Mouse (Mus musculus) C2C12 (cell line): Measurements from ENCODE around the gene Cxcr4. TPM values are rescaled to one million over a fixed set of nuclear protein-coding genes. Genes with fewer than 3 reads are reported as not detected.

Source experiments
- H3K27me3 ChIP-seq: one replicate; pipeline ENCODE4 v1.6.1; 2011; ENCODE audit not compliant: control insufficient read depth, insufficient read depth, insufficient read length
- H3K36me3 ChIP-seq: one replicate; pipeline ENCODE4 v1.6.1; 2011; ENCODE audit not compliant: control insufficient read depth, insufficient read depth
- H3K4me3 ChIP-seq: one replicate; pipeline ENCODE4 v1.5.1; 2011; ENCODE audit warnings: mild to moderate bottlenecking, control low read depth; ENCODE audit not compliant: poor library complexity, insufficient read depth, severe bottlenecking
- H3K79me2 ChIP-seq: one replicate; pipeline ENCODE4 v1.6.1; 2011; ENCODE audit not compliant: control insufficient read depth, insufficient read depth
- H3K79me3 ChIP-seq: one replicate; pipeline ENCODE4 v1.6.1; 2011; ENCODE audit warnings: low read depth, control low read depth
- H3ac ChIP-seq: one replicate; pipeline ENCODE3; 2011; ENCODE audit warnings: low read depth; ENCODE audit not compliant: control insufficient read depth, insufficient read length
- CEBPB ChIP-seq: IDR thresholded peaks from one replicate; pipeline ENCODE4 v1.6.1; 2011; ENCODE audit warnings: low read depth, mild to moderate bottlenecking, control low read depth, moderate library complexity
- CTCF ChIP-seq: IDR thresholded peaks from one replicate; pipeline ENCODE4 v1.5.1; 2011; ENCODE audit not compliant: control insufficient read depth, insufficient read depth, insufficient read length
- FOSL1 ChIP-seq: IDR thresholded peaks from one replicate; pipeline ENCODE4 v1.8.0; 2011; ENCODE audit warnings: mild to moderate bottlenecking, low read length; ENCODE audit not compliant: poor library complexity, insufficient read depth, severe bottlenecking
- MAX ChIP-seq: IDR thresholded peaks from one replicate; pipeline ENCODE4 v1.6.1; 2011; ENCODE audit warnings: mild to moderate bottlenecking, control low read depth
- MYOD1 ChIP-seq: IDR thresholded peaks from one replicate; pipeline ENCODE4 v1.6.1; 2011; ENCODE audit warnings: low read depth; ENCODE audit not compliant: control insufficient read depth, insufficient read length
- MYOG ChIP-seq: IDR thresholded peaks from one replicate; pipeline ENCODE4 v1.6.1; 2011; ENCODE audit not compliant: control insufficient read depth, insufficient read length; ENCODE audit errors: extremely low read depth
- USF1 ChIP-seq: IDR thresholded peaks from one replicate; pipeline ENCODE4 v1.6.1; 2011; ENCODE audit warnings: low read depth, mild to moderate bottlenecking, control low read depth, moderate library complexity
- polyA plus RNA-seq: library from polyadenylated mRNA; unstranded; fragments of >200 nt; fragmentation: generic; extraction: Trizol; gene quantifications from one replicate; pipeline ENCODE4 v1.2.1, GENCODE M21; 2012; ENCODE audit warnings: missing spikeins

Cxcr4 gene
- polyA plus RNA-seq, 1 experiment: 27.5 TPM

GRCm38 (mm10) chr1:128583279-128583872 lies 8.7 kb downstream of the Cxcr4 start:
- Histone ChIP-seq H3K79me3 (no peaks in the 10 kb centered on the region), H3K27me3 (no peaks in the 10 kb centered on the region), H3K36me3 (no peaks in the 10 kb centered on the region), H3K79me2 (no peaks in the 10 kb centered on the region), H3ac (no peak overlapping the region), H3K4me3 (no peak overlapping the region)
- TF ChIP-seq FOSL1: no peak
- no peak for TF ChIP-seq CEBPB
- TF ChIP-seq MAX: no peak
- TF ChIP-seq MYOD1: no peak
- no peak for TF ChIP-seq CTCF
- TF ChIP-seq USF1: no peak
- no peak for TF ChIP-seq MYOG

- H3K27me3 ChIP-seq: no peaks in the 10 kb centered on the region
- no peaks in the 10 kb centered on the region for H3K79me3 ChIP-seq
- TF ChIP-seq CEBPB: no peak
- no peak for TF ChIP-seq USF1
- TF ChIP-seq MAX: no peak
- no peak for TF ChIP-seq MYOG
- no peak for TF ChIP-seq FOSL1
- TF ChIP-seq MYOD1: no peak
- TF ChIP-seq CTCF: no peak
- H3K36me3 ChIP-seq: no peaks in the 10 kb centered on the region
- H3ac ChIP-seq: no peak overlapping the region
- H3K79me2 ChIP-seq: no peaks in the 10 kb centered on the region
- H3K4me3 ChIP-seq: no peak overlapping the region
Measured at GRCm38 (mm10) chr1:128580321-128580720, 11.8 kb downstream of the Cxcr4 start.

DNA sequence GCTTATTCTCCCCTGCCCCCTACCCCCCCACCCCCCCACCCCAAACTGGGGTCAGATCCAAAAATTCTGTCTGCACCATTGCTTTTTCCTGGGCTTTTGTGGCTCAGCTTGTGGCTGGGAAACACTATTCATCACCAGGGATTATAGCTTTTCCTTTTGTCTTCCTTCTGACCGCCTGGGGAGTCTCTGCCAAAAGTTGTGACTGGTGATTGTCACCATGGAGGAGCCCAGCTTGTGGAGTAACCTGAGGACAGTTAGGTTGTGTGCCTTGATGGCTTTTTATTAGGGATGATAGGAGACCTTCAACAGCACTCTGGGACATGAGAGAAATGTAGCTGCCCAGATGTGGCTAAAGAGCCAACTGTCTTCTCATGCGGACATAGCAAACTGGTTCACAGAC lies 13.6 kb downstream of the Cxcr4 start:
- Histone ChIP-seq H3K36me3 (no peaks in the 10 kb centered on the region), H3K4me3 (no peak overlapping the region), H3ac (no peak overlapping the region), H3K27me3 (no peaks in the 10 kb centered on the region), H3K79me2 (no peaks in the 10 kb centered on the region), H3K79me3 (no peaks in the 10 kb centered on the region)
- TF ChIP-seq USF1: no peak

- TF ChIP-seq MYOG (no peak), USF1 (no peak), MYOD1 (no peak), CEBPB (no peak), CTCF (no peak), FOSL1 (no peak), MAX (no peak)
- no peak overlapping the region for H3K4me3 ChIP-seq
Measured at GRCm38 (mm10) chr1:128575096-128575495, 17.0 kb downstream of the Cxcr4 start.

DNA sequence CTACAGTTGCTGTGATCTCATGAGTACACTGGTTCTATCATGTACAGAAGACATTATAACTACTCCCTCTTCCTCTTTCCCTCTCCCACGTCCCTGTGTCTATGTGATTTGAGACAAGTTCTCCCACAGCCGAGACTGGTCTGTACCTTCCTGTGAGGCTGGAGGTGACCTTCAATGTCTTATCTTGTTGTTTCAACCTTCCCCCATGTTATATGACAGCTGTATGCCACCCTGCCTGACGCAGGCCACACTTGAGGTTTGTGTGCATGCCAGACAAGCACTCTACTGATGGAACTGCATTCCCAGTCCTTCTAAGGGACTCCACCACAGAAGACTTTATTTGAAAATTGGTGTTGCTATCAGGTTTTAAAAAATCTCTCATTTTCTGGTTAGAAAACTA lies 21.1 kb downstream of the Cxcr4 start:
- Histone ChIP-seq H3K4me3 (no peak overlapping the region), H3ac (no peak overlapping the region), H3K79me2 (no peaks in the 10 kb centered on the region), H3K27me3 (no peaks in the 10 kb centered on the region), H3K79me3 (no peaks in the 10 kb centered on the region), H3K36me3 (no peaks in the 10 kb centered on the region)
- TF ChIP-seq CEBPB (no peak), MYOG (no peak), MAX (no peak), USF1 (no peak), MYOD1 (no peak), CTCF (no peak), FOSL1 (no peak)

More at GRCm38 (mm10) chr1:128575096-128575495, 17.0 kb downstream of the Cxcr4 start:
- H3K79me2 ChIP-seq: no peaks in the 10 kb centered on the region
- H3K36me3 ChIP-seq: no peaks in the 10 kb centered on the region
- no peaks in the 10 kb centered on the region for H3K79me3 ChIP-seq
- no peaks in the 10 kb centered on the region for H3K27me3 ChIP-seq
- no peak overlapping the region for H3ac ChIP-seq

GRCm38 (mm10) chr1:128569992-128570648 lies 22.0 kb downstream of the Cxcr4 start:
- H3K79me3 ChIP-seq: no peaks in the 10 kb centered on the region
- TF ChIP-seq CTCF (no peak), MYOD1 (no peak), CEBPB (no peak), MAX (no peak), FOSL1 (no peak), MYOG (no peak), USF1 (no peak)

More at GRCm38 (mm10) chr1:128569992-128570648, 22.0 kb downstream of the Cxcr4 start:
- H3K79me2 ChIP-seq: no peaks in the 10 kb centered on the region
- no peak overlapping the region for H3ac ChIP-seq
- no peak overlapping the region for H3K4me3 ChIP-seq
- H3K27me3 ChIP-seq: no peaks in the 10 kb centered on the region
- H3K36me3 ChIP-seq: no peaks in the 10 kb centered on the region
